Mouse (Mus musculus) bone marrow, adult 2 months (tissue): ENCODE measurements around the gene Slc13a4. TPM values are rescaled to one million over a fixed set of nuclear protein-coding genes. Genes with fewer than 3 reads are reported as not detected.

Experiments used
- H3K27ac ChIP-seq: fragments of 200-500 bp; 2 replicates; pipeline ENCODE4 v1.5.1; 2012; ENCODE audit warnings: low read depth, mild to moderate bottlenecking, control low read depth, inconsistent platforms, low read length; ENCODE audit not compliant: control insufficient read depth, poor library complexity, insufficient read depth
- H3K4me1 ChIP-seq: fragments of 200-500 bp; 2 replicates; pipeline ENCODE4 v1.6.1; 2011; ENCODE audit warnings: low read length; ENCODE audit not compliant: control insufficient read depth, insufficient read depth
- H3K4me3 ChIP-seq: fragments of 200-500 bp; replicated peaks from 2 replicates; pipeline ENCODE3; 2011; ENCODE audit warnings: mild to moderate bottlenecking, low read depth, low read length, control low read depth; ENCODE audit not compliant: control insufficient read depth
- CTCF ChIP-seq: fragments of 200-500 bp; IDR thresholded peaks from 2 replicates; pipeline ENCODE4 v1.5.1; 2011; ENCODE audit warnings: low read length, control low read depth; ENCODE audit not compliant: control insufficient read depth, insufficient read depth
- POLR2A ChIP-seq: fragments of 200-500 bp; IDR thresholded peaks from 2 replicates; pipeline ENCODE4 v1.6.1; 2011; ENCODE audit warnings: low read depth, mild to moderate bottlenecking, control low read depth, low read length, borderline replicate concordance; ENCODE audit not compliant: control insufficient read depth
- WGBS: fragments of 180-500 bp; shearing (Covaris S2); methylation state at CpG from one replicate; pipeline ENCODE4 v1.1.7; 2018; 5-methylcytosine and 5-hydroxymethylcytosine counted together
- polyA plus RNA-seq: library from polyadenylated mRNA; stranded (reverse); fragments of >200 nt; gene quantifications from 2 replicates; pipeline ENCODE4 v1.2.4, GENCODE M21; 2011; ENCODE audit warnings: low replicate concordance; ENCODE audit not compliant: missing spikeins, insufficient read depth, insufficient read length

Gene Slc13a4
- polyA plus RNA-seq, 1 experiment = not detected

DNA sequence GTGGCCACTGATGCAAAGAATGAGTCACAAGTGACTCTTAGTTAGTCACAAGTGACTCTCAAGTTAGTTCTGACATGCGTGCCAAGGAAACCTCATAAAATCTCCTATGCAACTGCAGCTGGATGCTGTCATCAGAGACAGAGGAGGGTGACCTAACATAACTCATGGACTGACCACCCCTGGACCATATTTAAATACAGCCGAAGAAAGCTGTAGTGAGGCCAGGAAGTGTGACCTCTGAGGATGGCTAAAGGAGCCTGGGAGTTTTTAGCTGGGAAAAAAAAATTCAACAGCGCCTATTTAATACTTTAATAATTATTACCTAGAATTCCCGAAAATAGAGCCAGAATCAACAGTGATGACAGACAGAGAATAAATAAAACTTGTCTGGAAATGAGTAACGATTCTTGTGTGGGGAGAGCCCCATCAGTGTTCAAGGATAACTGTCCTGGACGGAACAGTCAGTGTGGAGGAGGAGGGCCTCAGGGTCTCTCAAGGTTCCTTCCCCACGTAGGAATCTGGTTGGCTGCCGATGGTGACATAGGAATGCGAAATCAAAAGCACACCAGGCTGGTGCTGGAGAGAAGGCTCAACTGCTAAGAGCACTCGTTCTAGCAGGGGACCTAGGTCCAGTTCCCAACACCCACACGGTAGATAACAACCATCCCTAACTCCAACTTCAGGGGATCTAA is 34.4 kb downstream of the Slc13a4 start:
- Histone ChIP-seq H3K4me3 (no peak overlapping the region), H3K4me1 (no peaks in the 10 kb centered on the region), H3K27ac (no peak overlapping the region)
- TF ChIP-seq POLR2A (no peak), CTCF (no peak)
- whole genome bisulfite sequencing = 86% methylated on average over 11 of the region's 11 CpGs

DNA sequence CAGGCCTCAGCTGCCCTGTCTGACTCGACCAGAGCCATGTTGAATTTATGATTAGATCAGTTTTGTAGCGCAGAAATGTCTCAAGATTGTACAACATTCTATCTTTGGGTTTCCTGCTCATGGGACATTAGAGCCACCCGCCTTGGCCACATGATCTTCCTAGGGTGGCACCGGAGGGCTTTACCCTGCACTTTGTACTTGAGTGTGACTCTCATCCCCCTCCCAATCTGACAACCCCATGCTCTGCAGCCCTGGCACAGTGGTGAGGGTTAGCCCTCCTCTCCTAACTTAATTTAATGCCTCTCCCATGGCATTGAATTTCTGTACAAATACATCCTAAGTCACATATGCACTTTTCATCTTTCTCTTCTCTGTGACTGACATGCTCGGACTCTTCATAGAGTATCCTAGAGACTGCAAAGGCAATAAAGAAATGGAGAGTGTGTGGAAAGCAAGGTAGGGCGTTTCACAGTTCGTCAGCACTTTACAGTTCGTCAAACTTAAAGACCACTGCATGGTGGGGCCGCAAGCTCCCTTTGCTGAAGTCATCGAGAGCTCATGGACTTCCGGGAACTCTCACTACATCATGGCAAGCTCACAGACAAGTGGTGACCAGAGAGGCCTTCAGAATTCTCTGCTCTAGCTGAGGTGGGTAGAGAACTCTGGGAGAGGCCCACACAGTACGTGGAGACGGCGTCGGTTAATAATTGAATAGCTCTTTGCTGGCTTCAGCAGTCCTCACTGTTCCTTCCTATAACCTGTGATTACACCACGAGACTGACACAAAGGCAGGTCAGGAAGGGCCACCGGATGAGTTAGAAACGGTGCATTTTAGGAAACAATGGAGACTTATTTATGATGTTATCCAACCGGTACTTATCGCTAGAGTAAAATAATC is 35.8 kb downstream of the Slc13a4 start:
- WGBS = 80% methylated on average over 20 of the region's 20 CpGs
- TF ChIP-seq POLR2A (no peak), CTCF (no peak)
- Histone ChIP-seq H3K4me3 (no peak overlapping the region), H3K4me1 (no peaks in the 10 kb centered on the region), H3K27ac (no peak overlapping the region)

DNA sequence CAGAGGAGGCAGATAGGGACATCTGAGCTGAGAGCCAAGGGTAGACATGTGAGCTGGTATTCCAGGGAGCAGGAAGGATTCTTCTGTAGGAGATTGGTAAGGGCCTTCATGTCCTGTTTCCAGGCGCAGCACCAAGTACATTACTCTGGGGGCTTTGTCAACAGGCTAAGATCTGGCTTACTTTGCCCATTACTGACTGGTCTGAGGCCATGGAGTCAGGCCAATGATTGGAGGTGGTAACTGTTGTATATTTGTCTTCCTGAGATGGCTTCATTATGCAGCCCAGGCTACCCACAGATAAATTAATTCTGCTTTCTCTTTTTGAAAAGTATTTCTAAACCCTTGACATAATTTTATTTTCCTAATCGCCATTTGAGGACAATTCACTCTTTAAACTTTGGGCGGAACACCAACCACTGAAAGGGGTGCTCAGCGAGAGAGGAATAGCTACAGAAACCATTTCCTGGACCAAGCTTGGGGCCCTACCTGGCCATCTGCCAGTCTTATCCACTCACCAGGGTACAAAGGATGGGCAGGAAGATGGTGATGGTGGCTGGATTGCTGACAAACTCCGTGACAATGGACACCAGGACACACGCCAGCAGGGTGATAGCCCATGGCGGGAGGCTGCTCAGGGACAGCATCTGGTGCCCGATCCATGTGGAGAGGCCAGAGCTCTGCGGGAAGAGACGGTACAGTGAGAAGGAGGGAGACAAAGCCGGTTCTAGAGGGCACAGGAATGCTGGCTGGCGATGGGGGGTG is 36.7 kb downstream of the Slc13a4 start:
- H3K4me3 ChIP-seq = no peak overlapping the region
- no peak for TF ChIP-seq POLR2A
- 86% methylated on average over 12 of the region's 12 CpGs for WGBS
- no peaks in the 10 kb centered on the region for H3K4me1 ChIP-seq
- H3K27ac ChIP-seq = no peak overlapping the region

DNA sequence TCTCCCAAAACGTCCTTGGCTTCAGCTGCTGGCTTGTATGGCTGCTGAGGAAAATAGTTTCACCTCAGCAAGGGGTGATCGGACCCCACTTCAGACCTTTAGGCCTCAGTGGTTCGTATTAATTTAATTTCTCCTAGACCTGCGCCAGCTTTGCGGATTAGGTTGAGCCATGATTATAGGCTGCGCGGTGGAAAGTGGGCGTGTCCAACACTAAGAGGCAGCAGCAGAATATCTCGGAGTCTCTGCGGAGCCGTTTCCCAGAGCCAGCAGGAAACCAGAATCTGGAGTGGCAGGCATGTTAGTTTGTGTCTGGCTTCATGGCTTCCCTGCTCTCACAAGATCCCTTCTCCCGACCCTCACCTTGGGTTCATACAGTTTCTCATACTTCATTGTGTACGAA is 38.3 kb downstream of the Slc13a4 start:
- H3K27ac ChIP-seq = no peak overlapping the region
- WGBS = 85% methylated on average over 13 of the region's 13 CpGs
- TF ChIP-seq POLR2A = no peak
- H3K4me3 ChIP-seq = no peak overlapping the region
- no peaks in the 10 kb centered on the region for H3K4me1 ChIP-seq

DNA sequence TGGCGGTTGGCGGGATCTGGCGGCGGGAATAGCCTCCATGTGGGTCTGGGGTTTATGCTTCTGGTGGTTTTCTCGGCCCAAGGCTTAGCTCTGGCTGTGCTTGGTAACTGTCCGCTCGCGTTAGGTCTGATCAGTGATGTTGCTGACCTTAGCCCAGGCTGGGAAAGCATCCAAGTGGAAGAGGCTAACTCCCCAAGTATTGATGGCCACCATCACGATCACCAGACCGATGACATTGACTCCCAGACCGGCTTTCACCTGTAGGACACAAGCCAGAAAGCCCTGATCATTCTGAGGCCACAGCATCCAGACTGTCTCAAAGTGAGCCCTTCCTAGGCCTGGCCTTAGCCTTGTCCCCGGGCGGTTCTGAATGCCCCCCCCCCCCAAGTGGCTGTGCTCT is 39.2 kb downstream of the Slc13a4 start:
- Histone ChIP-seq H3K27ac (no peak overlapping the region), H3K4me3 (no peak overlapping the region), H3K4me1 (no peaks in the 10 kb centered on the region)
- TF ChIP-seq CTCF (no peak), POLR2A (no peak)
- WGBS = 93% methylated on average over 13 of the region's 13 CpGs

DNA sequence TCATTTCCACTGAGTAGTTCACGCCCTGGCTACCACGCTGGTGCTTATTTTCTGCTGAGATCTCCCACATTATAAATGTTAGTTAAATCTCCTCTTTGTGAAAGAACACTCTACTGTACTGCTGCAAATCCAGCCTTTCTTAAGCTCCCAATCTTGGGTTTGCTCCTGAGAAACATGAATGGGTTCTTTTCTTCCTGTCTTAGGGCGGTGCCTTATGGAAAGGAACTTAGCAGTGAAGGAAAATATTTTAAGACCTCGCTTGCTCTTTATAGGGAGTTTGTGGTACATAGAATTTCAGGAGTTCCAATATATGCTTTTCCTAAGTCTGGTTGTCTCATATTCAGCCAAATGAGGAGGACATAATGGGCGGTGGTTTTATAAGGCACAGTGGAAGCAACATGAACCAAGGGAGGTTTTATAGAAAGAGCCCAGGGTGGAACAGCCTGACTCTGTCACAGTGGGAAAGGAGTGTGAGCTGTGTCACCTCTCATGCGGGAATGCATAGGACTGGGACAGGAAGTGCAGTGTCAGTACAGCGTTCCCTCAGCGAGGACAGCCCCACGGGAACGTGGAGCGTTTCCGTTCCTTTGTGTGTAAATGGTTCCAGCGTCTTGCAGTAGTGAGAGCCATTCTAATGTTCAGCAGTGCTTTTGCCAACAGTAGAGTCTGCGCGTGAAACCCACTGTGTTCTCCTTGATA is 42.2 kb downstream of the Slc13a4 start:
- H3K4me1 ChIP-seq = no peaks in the 10 kb centered on the region
- TF ChIP-seq POLR2A = no peak
- TF ChIP-seq CTCF = no peak
- 78% methylated on average over 15 of the region's 15 CpGs for WGBS

DNA sequence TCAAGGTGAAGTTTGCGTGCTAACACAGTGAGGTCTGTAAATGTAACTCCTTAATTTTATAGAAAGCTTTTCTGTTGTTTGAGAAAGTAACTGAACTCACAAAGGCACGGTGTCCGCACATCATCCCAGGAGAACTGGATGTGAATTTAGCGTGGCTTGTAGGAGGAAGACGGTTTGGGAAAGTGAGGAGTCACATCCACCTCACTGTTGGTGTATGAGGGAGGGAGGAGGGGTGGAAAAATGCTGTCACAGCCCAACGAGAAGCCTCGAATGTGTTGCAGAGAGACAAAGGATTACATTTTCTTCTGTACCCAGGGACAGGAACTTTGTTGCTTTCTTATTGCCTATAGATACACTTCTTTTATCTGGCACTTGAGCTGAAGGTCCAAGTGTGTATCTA is 47.4 kb downstream of the Slc13a4 start:
- H3K4me1 ChIP-seq = no peaks in the 10 kb centered on the region; the same call in 1 of the 2 replicates
- no peak for TF ChIP-seq POLR2A
- TF ChIP-seq CTCF = no peak
- H3K4me3 ChIP-seq = no peak overlapping the region
- no peak overlapping the region for H3K27ac ChIP-seq
- 82% methylated on average over 7 of the region's 7 CpGs for WGBS

More for the DNA sequence above, 42.2 kb downstream of the Slc13a4 start:
- no peak overlapping the region for H3K4me3 ChIP-seq
- H3K27ac ChIP-seq = no peak overlapping the region

DNA sequence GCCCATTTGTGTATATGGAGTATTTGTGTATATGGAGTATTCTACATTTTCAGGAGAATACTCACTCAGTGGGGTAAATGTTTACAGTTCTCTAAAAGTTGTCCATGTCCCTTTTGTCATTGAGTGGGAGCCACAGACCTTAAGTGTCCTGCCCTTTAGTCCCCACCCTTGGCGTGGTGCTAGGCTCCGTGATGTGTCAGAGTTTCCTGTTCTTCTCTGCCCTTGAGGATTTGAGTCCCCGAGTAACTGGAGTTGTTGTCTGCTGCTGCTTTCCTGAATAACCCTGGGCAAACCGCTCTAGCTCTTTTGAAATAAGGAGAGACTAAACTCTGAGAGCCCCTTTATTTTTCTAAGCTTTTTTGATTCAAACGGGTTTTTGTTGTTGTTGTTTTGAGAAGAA is 48.4 kb downstream of the Slc13a4 start:
- TF ChIP-seq POLR2A (no peak), CTCF (no peak)
- WGBS = 57% methylated on average over 5 of the region's 5 CpGs
- no peak overlapping the region for H3K4me3 ChIP-seq
- H3K4me1 ChIP-seq = peaks cover 3% of the 10 kb centered on the region
- H3K27ac ChIP-seq = no peak overlapping the region
